Mouse (Mus musculus): ENCODE data around the gene Ramp2.

Ramp2 gene

DNA sequence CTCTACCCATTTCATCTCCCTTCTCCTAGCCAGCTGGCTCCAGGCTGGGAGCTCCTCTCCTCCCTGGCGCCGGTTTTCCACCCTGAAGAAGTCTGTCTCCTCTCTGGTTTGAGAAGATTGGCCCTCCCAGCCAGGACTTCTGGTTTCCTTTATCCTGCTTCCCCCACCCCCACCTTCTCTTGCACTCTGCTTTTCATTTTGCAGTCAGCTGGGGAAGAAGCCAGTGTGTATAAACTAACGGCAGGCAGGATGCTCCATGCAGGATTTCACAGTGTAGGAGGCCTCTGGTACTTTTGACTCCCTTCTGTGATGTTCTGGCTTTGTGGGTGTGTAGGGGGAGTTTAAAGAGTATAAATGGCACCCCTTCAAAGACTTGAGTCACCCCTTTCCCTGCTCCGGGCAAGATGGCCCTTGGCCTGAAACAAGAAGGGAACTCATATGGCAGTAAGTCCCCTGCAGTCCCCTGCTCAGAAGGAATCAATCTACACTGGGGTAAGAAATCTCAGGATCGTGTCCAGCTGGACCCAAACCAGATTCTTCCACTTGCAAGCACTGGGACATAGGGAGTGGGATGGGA lies 7.7 kb upstream of the Ramp2 start:
- 21% methylated on average over 5 of the region's 5 CpGs for whole genome bisulfite sequencing

DNA sequence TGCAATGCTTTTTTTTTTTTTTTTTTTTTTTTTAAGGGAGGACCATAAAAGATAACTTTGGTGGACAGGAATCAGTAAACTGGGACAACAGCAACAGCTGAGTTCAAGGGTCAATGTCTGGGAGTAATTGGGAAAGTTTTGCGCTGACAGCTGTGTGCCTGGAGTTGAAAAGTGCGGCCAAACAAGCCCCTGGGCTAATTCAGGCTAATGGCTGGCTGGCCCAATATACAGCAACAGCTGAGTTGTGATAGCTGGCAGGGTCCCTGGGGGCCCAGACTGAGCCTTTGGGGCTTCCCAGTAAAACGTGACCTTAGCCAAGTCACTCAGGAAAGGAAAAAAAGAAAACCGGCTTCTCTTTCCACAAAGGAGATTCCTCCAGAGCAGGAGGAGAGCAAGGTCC lies 757 bp upstream of the Ramp2 start:
- WGBS = 77% methylated on average over 4 of the region's 4 CpGs

DNA sequence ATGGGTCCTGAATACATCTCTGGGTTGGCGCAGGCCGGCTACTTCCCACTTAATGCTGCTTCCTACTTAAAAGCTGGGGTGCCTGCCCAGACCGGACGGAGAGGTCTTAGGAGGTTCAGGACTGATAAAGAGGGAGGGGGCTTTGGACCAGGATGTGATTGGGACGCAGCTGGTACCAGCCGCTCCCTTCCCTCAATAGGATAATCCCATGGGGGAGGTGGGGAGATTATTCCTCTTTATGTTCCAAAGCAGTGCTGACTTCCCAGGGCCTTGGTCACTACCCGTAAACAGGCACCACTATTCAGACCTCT lies 829 bp downstream of the Ramp2 start:
- 20% methylated on average over 7 of the region's 7 CpGs for WGBS

DNA sequence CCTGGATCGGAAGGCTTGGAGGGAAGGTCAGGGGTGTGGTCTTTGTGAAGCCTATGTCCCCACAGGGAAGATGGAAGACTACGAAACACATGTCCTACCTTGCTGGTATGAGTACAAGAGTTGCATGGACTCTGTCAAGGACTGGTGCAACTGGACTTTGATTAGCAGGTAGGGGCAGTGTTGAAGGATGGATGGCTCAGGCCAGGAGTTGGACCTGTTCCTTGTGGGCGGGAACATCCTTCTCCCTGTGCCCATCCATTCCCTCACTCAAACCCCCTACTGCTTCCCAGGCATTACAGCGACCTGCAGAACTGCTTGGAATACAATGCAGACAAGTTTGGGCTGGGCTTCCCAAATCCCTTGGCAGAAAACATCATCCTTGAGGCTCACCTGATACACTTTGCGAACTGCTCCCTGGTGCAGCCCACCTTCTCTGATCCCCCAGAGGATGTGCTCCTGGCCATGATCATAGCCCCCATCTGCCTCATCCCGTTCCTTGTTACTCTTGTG lies 1.7 kb downstream of the Ramp2 start:
- 85% methylated on average over 6 of the region's 6 CpGs for WGBS

DNA sequence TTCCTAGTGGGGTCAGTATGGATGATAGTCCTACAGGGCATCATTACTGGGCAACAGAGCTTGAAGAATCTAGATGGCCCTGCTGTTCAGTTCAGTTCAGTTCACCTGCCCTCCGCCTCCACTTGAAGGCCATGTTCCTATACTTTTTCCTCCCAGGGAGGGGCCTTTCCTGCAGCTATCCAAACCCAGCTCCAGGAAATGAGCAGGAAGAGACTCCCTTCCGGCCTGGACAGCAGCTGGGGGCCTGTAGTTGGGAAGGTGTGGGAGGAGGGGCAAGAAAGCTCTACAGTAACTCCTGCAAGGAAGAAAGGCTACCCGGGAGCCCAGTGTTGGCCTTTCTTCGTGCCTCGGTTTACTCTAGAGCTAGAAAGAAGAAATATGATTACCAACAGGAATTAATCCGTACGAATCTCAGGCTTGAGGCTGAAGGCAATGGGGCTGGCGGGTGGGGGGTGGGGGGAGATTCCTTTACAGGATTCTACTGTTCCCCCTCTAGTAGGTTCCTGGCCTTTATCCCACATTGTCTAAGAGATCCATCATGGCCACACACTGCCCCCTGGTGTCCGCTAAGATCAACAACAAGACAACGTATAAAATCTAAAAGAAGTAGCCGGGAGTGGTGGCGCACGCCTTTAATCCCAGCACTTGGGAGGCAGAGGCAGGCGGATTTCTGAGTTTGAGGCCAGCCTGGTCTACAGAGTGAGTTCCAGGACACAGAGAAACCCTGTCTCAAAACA lies 2.6 kb downstream of the Ramp2 start:
- 37% methylated on average over 14 of the region's 14 CpGs for WGBS

DNA sequence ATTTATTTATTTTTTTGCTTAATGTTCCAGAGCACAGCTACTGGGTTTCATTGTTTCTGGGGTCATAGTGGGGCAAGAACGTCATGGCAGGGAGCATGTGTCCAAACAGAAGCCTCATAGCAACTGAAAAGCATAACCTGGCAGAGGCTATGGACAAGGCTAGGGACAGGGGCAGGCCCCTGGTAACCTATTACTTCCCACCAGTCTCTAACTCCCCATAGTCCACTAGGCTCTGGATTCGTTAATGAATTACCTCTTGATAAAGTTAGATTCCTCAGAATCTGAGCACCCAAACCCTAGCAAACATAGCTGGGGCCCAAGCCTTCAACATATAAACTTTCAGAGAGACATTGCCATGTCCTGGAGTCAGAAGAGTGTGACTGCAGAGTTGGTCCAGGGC lies 5.2 kb downstream of the Ramp2 start:
- WGBS = 76% methylated on average over 2 of the region's 2 CpGs

DNA sequence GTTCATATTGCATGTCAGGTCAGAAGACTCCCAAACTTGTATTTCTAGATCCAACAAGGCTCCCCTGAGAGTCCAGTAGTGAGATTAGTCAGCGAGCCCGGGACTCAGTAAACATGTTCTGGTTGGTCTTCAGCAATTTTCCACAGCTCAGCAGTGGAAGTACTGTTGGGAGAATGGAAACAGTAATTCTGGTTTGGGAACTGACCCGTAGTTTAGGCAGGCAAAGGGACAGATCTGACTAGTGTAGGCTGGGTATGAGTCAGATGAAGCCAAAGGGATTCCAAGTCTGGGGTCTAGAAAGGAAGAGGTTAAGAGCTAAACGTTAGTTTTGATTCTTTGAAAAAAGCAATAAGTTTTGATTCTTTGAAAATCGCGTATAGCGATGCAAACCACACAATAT lies 7.1 kb downstream of the Ramp2 start:
- WGBS = 5% methylated on average over 7 of the region's 7 CpGs

DNA sequence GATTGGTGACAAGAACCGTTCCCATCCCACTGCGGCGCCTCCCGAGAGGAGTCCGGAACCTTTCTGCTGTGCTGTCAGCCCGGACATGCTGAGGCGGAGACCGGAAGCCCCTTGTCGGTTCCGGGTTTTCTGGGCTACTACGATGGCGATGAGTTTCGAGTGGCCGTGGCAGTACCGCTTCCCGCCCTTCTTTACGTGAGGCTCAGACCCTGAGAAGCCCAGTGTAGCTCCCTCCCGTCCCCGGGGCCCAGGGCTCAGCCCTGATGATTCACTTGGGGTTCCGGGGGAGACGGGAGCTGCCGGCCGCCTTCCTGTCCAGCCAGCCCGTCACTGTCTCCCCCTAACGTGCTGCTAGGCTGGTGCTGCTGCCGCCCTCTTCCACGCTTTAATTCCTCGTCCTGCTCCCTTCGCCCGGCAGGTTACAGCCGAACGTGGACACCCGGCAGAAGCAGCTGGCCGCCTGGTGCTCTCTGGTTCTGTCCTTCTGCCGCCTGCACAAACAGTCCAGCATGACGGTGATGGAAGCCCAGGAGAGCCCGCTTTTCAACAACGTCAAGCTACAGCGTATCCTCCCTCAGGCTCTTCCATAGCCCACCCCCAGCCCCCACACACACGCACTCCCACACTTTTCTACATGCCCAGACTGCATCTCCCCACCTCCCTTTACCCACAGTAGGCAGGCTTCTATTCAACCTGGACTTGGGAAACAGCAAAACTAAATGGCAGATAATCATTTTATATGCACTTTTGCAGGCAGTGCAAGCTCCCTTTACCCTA lies 8.0 kb downstream of the Ramp2 start, which contains the start of gene Vps25:
Gene Vps25, plus strand, starts transcription at position 95 of the 777 bp plus-strand sequence.
- under 1% methylated on average over 40 of the region's 40 CpGs for WGBS

DNA sequence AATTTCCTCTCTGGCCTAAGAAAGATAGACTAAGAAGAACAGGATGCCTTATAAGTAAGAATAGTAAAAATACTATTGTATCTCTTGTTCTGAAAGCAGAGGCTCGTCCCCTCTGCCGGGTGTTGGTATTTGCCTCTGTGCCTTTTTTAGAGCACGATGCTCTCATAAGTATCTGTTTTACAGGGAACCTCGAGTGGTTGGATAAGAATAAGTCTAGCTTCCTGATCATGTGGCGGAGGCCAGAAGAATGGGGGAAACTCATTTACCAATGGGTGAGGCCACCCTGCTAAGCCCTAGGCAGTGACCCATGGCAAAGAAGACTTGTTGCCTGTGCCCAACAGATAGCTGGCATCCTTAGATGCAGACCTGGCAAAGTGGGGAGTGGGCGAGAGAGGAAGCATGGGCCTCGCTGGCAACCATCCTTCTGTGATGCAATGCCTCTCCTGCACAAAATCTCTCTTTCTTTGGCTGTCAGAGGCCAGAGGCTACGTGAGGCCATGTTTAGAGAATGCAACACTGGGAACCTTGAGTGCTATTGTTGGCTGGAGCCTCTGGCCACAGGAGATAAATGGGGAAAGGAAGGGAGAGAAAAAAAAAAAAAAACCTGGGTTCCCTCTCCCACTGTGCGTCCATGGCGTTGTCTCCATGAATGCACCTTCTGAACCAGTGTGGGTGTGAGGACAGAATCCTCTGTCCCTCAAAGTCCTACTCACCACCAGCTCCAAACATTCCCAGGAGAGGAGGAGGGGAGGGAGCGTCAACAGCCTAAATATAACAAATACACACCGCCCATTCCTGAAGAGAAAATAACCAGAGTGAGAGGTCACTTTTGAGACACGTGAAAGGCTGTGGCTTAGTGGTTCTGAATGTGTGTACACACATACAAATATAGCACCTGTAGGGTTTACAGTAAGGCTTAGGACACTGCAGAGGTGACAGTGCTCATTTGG lies 10.3 kb downstream of the Ramp2 start:
- 70% methylated on average over 13 of the region's 13 CpGs for WGBS

DNA sequence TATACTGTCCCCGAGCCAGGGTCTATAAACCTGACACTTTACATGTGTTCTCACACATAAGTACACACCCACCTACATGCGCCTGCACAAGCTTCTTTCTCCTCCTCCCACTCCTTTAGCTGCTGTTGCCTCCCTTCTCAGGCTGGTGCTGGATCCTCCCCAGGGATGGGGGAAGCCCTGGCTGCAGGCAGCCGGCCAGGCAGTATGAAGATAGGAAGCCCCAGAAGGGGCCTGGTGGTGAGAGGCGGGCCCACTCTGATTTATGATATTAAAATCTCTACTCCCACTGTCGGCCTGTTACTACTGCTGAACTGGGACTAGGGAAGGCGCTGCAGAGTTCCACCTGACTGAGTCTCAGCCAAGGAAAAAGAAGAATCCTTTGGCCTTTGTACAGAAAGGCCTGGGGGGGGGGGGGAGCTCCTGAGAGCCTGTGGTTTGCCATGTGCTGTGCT lies 13.5 kb downstream of the Ramp2 start:
- WGBS = 41% methylated on average over 6 of the region's 6 CpGs

DNA sequence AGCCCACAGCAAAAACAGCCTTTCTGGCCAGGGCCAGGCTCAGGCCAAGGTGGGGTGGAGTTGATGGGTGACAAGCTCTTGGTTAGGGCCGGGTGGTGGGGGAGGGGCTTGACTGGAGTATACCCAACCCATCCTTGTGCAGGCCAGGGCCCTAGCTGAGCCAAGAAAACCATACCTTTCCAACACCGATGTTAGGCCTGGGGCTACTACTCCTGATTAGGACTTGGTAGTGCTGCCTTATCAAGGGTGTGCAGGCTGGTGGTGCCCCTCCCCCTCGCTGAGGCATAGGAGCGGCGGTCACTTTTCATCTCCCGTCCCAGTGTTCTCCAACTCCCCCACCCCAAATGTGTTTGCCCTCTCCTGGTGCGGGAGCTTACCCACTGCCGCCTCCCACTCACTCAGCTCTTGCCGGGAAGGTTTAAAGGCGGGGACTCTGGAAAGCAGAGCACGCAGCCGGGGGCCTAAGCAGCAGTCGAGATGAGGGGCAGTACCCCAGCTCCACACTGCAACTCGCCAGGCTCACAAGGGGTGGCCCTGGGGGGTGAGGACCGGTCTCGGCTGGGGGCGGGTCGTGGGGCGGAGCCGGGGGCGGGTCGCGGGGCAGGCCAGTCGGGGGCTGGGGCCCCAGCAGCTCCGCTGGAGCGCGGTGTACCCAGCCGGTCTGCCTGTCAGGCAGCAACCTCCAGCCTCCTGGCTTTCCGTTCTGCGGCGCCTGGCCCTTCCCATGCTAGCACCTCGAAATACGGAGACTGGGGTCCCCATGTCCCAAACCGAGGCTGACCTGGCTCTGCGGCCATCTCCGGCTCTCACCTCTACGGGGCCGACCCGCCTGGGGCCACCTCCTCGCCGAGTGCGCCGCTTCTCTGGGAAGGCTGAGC lies 14.4 kb downstream of the Ramp2 start, which contains the start of gene Wnk4:
Gene Wnk4, plus strand, starts transcription at position 620 of the 878 bp plus-strand sequence.
- under 1% methylated on average over 43 of the region's 43 CpGs for WGBS

DNA sequence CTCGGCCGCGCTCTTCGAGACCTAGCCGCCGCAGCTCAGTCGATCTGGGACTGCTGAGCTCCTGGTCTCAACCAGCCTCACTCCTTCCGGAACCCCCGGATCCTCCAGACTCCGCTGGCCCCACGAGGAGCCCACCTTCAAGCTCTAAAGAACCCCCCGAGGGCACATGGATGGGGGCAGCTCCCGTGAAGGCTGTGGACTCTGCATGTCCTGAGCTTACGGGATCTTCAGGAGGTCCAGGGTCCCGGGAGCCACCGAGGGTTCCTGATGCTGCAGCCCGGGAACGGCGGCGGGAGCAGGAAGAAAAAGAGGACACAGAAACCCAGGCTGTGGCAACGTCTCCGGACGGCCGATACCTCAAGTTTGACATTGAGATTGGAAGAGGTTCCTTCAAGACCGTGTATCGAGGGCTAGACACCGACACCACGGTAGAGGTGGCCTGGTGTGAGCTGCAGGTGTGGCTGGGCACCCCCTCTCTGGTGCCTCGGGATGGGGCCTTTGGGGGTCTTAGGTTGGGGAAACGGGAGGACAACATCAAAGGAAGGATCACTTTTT lies 15.1 kb downstream of the Ramp2 start:
- WGBS = 5% methylated on average over 30 of the region's 30 CpGs

DNA sequence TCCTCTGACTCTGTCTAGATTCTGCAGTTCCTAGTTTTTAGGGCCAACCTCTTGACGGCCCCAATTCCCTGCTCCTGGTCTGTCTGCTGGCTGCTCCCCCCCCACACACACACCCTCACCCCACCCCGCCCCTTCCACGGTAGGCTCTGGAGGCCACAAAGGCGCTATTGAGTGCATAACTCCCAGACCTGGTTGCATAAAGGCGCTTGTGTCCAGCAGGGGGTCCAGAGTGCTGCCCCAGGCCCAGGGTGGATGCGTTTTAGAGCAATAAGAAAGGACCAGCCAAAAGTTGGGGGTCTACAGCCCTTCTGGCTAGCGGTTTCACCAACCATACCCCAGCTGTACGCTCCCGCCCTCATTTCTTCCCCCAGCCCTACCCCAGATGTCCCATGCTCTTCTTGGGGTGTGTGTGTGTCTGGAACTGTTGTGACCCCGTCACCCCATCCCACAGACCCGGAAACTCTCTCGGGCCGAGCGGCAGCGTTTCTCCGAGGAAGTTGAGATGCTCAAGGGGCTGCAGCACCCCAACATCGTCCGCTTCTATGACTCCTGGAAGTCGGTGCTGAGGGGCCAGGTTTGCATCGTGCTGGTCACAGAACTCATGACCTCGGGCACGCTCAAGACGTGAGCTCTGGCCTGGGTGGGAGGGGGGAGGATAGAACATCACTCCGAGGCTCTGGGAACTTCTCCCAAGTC lies 16.6 kb downstream of the Ramp2 start:
- 8% methylated on average over 24 of the region's 24 CpGs for WGBS

DNA sequence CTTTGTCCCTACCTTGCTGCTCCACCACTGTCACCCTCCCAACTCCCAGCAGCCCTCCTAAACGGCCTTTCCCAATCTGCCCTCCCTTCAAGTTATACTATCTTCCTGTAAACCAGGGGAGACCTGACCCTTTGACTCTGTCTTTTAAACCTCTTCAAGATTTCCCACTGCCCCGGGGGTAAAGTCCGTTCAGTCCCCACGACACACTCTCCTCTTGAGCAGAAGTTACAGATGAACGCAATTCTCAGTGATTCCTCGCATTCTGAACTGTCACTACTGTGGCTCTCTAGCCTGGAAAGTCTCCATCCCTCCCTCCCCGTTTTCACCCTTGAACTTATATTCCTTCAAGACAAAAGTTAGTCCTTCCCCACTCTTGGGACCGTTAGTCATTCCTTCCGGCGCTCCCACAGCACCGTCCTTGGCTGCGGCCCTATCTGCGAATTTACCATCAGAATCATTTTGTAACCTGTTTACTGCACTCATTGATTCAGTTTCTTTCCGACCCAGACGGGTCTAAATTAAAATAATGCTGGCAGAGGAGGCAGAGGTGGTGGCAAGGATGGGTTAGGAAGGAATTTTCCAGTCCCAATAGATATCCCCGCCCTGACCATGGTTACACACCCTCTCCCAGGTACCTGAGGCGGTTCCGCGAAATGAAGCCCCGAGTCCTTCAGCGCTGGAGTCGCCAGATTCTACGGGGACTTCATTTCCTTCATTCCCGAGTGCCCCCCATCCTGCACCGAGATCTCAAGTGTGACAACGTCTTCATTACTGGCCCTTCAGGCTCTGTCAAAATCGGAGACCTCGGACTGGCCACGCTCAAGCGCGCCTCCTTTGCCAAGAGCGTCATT lies 17.5 kb downstream of the Ramp2 start:
- 15% methylated on average over 32 of the region's 32 CpGs for WGBS

DNA sequence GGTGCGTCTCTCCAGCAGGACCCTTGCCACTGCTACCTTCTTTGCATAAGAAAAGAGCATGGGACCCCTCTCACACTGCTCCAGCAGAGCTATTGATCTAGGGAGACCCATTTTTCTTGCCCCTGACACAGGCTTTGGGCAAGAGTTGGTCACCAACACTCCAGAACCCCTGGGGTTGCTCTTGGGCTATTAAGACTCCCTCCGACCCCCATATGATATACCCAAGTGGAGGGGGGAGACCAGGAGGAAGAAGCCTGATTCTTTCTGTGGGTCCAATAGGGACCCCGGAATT lies 18.1 kb downstream of the Ramp2 start:
- WGBS = 14% methylated on average over 3 of the region's 3 CpGs

DNA sequence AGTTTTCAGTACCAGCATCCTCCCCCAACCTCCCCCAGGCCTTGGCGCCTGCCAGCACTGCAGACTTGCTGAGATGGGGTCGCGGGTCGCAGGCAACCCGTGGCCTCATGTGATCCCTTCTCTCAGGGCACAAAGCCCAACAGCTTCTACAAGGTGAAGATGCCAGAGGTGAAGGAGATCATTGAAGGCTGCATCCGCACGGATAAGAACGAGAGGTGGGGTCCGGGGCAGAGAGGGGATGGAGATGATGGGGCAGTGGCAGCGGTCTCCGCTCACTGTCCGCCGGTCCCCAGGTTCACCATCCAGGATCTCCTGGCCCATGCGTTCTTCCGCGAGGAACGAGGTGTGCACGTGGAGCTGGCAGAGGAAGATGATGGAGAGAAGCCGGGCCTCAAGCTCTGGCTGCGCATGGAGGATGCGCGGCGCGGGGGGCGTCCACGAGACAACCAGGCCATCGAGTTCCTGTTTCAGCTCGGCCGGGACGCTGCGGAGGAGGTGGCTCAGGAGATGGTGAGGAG lies 19.2 kb downstream of the Ramp2 start:
- 5% methylated on average over 31 of the region's 31 CpGs for whole genome bisulfite sequencing

DNA sequence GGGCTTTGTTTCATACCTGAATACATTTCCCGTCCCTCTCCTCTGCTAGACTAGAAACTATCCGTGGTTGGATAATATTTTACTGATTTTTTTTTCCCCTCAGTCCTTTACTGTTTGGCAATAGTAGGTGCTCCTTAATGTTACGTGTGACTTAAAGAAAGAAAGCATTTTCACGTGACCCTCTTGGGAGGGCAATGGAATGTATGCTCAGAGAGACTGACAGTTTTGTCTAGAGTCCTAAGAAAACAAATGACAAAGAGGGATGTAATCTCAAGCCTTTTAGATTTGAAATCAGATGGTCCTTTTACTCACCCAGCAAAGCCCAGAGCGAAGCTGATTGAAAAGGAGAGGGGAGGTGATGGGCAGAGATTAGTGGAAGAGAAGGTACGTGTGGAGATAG lies 20.1 kb downstream of the Ramp2 start:
- 47% methylated on average over 6 of the region's 6 CpGs for WGBS

DNA sequence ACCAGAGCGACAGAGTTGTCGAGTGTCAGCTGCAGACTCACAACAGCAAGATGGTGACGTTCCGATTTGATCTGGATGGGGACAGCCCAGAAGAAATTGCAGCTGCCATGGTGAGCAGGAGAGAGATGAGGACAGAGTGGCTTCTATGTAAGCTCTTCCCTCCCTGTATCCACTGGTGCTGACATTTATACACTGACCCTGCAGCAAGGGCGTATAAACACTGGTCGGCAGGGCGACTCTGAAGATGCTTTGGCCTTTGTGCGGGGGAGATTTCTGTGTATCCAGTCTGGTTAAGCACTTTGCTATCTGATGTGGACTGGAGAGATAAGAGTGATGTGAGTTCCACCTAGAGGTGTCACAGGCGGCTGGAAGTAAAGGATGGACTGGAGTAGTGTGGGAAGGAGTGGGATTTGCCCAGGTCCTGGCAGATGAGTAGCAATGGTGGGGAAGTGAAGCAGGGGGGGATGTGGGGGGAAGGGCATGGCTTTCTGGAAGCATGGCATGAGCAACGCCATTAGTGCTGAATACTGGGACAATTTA lies 23.8 kb downstream of the Ramp2 start:
- 62% methylated on average over 10 of the region's 10 CpGs for WGBS
